Comparison of ENCODE assay signal across 27 mouse cellular contexts in the genomic region with DNA sequence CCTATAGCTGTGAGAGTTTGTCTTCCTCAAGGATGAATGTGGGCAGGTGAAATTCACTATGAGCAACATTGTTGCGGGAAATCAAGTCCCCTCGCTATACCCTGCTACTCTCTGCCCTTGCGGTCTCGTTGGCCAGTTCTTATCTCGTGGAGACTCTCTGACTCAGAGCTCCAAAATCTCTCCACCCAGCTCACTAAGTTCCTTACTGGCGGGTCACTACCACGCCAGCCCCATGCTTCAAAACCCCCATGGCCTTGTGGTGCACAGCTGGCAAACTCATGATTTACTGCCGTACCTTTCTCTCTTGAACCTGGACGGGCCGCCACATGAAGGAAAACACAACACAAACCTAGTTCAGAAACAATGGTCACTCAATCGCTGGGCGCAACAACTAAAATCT. TPM values are rescaled to one million over a fixed set of nuclear protein-coding genes. Genes with fewer than 3 reads are reported as not detected.
DNase-seq lines count a peak whose midpoint lies in the region; ATAC-seq lines count a peak whose summit lies in the region.
"Had no signal": no experiment of that assay in that cellular context is flagged by ENCODE, and none has a peak within 500 bp of the region (broad histone marks: within the 10 kb centered on the region; RNA-seq: fewer than 3 reads in every experiment).

No protein-coding gene starts in this region.

- ATAC-seq in granulocyte monocyte progenitor cell, adult 5-6 weeks (replicated peaks; ENCODE audit: poor library complexity, severe bottlenecking) = no peak
- ATAC-seq: forebrain, embryonic 14.5 days; intestine, embryonic 16.5 days; Patski had no signal

- peak overlapping the region; percentile 60 for H3K27ac ChIP-seq in brown adipose tissue, adult 24 weeks (replicated peaks; ENCODE audit: low read depth, low read length)
- H3K27ac ChIP-seq: embryonic facial prominence, embryonic 12.5 days; embryonic facial prominence, embryonic 15.5 days; heart, embryonic 10.5 days; heart, embryonic 13.5 days; hindbrain, embryonic 12.5 days; hindbrain, embryonic 15.5 days had no signal

- no peak overlapping the region for H3K4me3 ChIP-seq in brown adipose tissue, adult 24 weeks (ENCODE audit: insufficient read depth, low read depth, low read length)
- H3K4me3 ChIP-seq: embryonic facial prominence, embryonic 12.5 days; embryonic facial prominence, embryonic 15.5 days; heart, embryonic 10.5 days; heart, embryonic 13.5 days; hindbrain, embryonic 12.5 days; hindbrain, embryonic 15.5 days had no signal

- H3K4me1 ChIP-seq in brown adipose tissue, adult 24 weeks (ENCODE audit: control insufficient read depth, insufficient read depth, insufficient read length, low read length) = peaks cover 12% of the 10 kb centered on the region; the same call in 1 of the 2 replicates
- H3K4me1 ChIP-seq: embryonic facial prominence, embryonic 12.5 days; embryonic facial prominence, embryonic 15.5 days; heart, embryonic 10.5 days; heart, embryonic 13.5 days; hindbrain, embryonic 12.5 days; hindbrain, embryonic 15.5 days had no signal

- peak; percentile 29 to 51 for DNase-seq in adrenal gland, adult (ENCODE audit: inconsistent age in 2 of 2, low spot score in 1 of 2)
- no peak for DNase-seq in adrenal gland, postnatal 4 days (ENCODE audit: low spot score in 2 of 2)
- peak; percentile 42 for DNase-seq in testis, postnatal 14 days (ENCODE audit: low spot score)
- no peak for DNase-seq in testis, postnatal 10 days (ENCODE audit: low spot score)
- DNase-seq in embryo, embryonic 9.5 days (ENCODE audit: extremely low spot score) = no peak
- DNase-seq: adrenal gland, adult 2 months; adrenal gland, postnatal 14 days; cerebellum, adult 18-20 months; cerebellum, adult 9-10 months; cerebellum, postnatal 14 days; gastrocnemius, postnatal 25 days; kidney, adult 18-20 months had no signal

RNA-seq across cellular contexts. Expression of a gene that starts 11.0 kb away (rescaled TPM):
- total RNA-seq in adrenal gland, postnatal 4 days (2021) = 10 to 100 TPM; 24.4 to 25.0 TPM
- 17.2 and 24.2 TPM in 2 replicates for polyA plus RNA-seq in brown adipose tissue, adult 24 weeks (2012; ENCODE audit: insufficient read depth, insufficient read length, missing spikeins)
- 12.7 and 21.4 TPM in 2 replicates for total RNA-seq in granulocyte monocyte progenitor cell, adult 5-6 weeks (2014; fragmentation: Nextera tagmentation)
- 8.5 and 30.3 TPM in 2 replicates for total RNA-seq in granulocyte monocyte progenitor cell, adult 5-6 weeks (2017)

RNA-seq across cellular contexts. Expression of a gene that starts 11.2 kb away (rescaled TPM):
- total RNA-seq in adrenal gland, postnatal 4 days (2021) = 10 to 100 TPM; 58.7 to 66.0 TPM
- polyA plus RNA-seq in brown adipose tissue, adult 24 weeks (2012; ENCODE audit: insufficient read depth, insufficient read length, missing spikeins) = 6.8 and 15.5 TPM in 2 replicates
- total RNA-seq in granulocyte monocyte progenitor cell, adult 5-6 weeks (2014; fragmentation: Nextera tagmentation) = 0.34 and 0.58 TPM in 2 replicates
- total RNA-seq in granulocyte monocyte progenitor cell, adult 5-6 weeks (2017) = 0.26 and 0.47 TPM in 2 replicates
- total RNA-seq: CH12.LX had no signal

RNA-seq across cellular contexts. Expression of a gene that starts 34.5 kb away (rescaled TPM):
- 10 to 100 TPM; 20.4 to 22.1 TPM for total RNA-seq in adrenal gland, postnatal 4 days (2021)
- not detected in 2 replicates for polyA plus RNA-seq in brown adipose tissue, adult 24 weeks (2012; ENCODE audit: insufficient read depth, insufficient read length, missing spikeins)
- not detected in 2 replicates for total RNA-seq in granulocyte monocyte progenitor cell, adult 5-6 weeks (2014; fragmentation: Nextera tagmentation)
- total RNA-seq in granulocyte monocyte progenitor cell, adult 5-6 weeks (2017) = not detected in 2 replicates
- total RNA-seq: hematopoietic stem cell, adult 5-6 weeks had no signal
- polyA plus RNA-seq: G1E had no signal

RNA-seq across cellular contexts. Expression of a gene that starts 58.5 kb away (rescaled TPM):
- total RNA-seq in adrenal gland, postnatal 4 days (2021) = 10 to 100 TPM; 87.1 to 87.7 TPM
- polyA plus RNA-seq in brown adipose tissue, adult 24 weeks (2012; ENCODE audit: insufficient read depth, insufficient read length, missing spikeins) = 151 and 203 TPM in 2 replicates
- 77.0 and 85.0 TPM in 2 replicates for total RNA-seq in granulocyte monocyte progenitor cell, adult 5-6 weeks (2014; fragmentation: Nextera tagmentation)
- 25.3 and 27.7 TPM in 2 replicates for total RNA-seq in granulocyte monocyte progenitor cell, adult 5-6 weeks (2017)

RNA-seq across cellular contexts. Expression of a gene that starts 58.7 kb away (rescaled TPM):
- total RNA-seq in adrenal gland, postnatal 4 days (2021) = 1 to 10 TPM in 1 of 2 experiments, under 1 TPM in 1; 0.84 to 1.9 TPM
- polyA plus RNA-seq in brown adipose tissue, adult 24 weeks (2012; ENCODE audit: insufficient read depth, insufficient read length, missing spikeins) = 2.1 and 11.4 TPM in 2 replicates
- total RNA-seq in granulocyte monocyte progenitor cell, adult 5-6 weeks (2014; fragmentation: Nextera tagmentation) = not detected in 2 replicates
- 0.82 TPM in 1 of 2 replicates, not detected in the other for total RNA-seq in granulocyte monocyte progenitor cell, adult 5-6 weeks (2017)
- total RNA-seq: gastrocnemius, postnatal 25 days; hematopoietic stem cell, adult 5-6 weeks had no signal
- polyA plus RNA-seq: embryonic facial prominence, embryonic 12.5 days; embryonic facial prominence, embryonic 15.5 days; forebrain, embryonic 11.5 days; forebrain, embryonic 14.5 days; hindbrain, embryonic 12.5 days; hindbrain, embryonic 15.5 days; intestine, embryonic 16.5 days; Patski had no signal

Comparison
In these comparisons a context has a peak if more than half of its experiments do, and no peak if none do; other contexts are left out.
1. DNase-seq: peak in adrenal gland, adult (2 of 2) and testis, postnatal 14 days (single experiment); none in adrenal gland, postnatal 4 days (0 of 2), testis, postnatal 10 days (single experiment) and embryo, embryonic 9.5 days (single experiment).
2. RNA of a gene that starts 11.2 kb away (total RNA-seq): 58.7 to 66.0 TPM in adrenal gland, postnatal 4 days; 0.26 to 0.58 TPM in granulocyte monocyte progenitor cell, adult 5-6 weeks; every median in the first group is over 10 times any median in the second.
3. RNA of a gene that starts 34.5 kb away (total RNA-seq): 20.4 to 22.1 TPM in adrenal gland, postnatal 4 days; not detected in granulocyte monocyte progenitor cell, adult 5-6 weeks; every median in the first group is over 10 times any median in the second.